Mouse (Mus musculus) lung, adult 2 months (tissue): Measurements from ENCODE around the gene Serping1.

Experiments
- CTCF ChIP-seq: fragments of 200-500 bp; IDR thresholded peaks from 2 replicates; pipeline ENCODE4 v1.5.1; 2011; ENCODE audit warnings: mild to moderate bottlenecking, low read length, control low read depth; ENCODE audit not compliant: insufficient read depth
- POLR2A ChIP-seq: fragments of 200-500 bp; IDR thresholded peaks from 2 replicates; pipeline ENCODE4 v1.6.1; 2011; ENCODE audit warnings: low read depth, mild to moderate bottlenecking, control low read depth, low read length, borderline replicate concordance; ENCODE audit errors: extremely low read depth

DNA sequence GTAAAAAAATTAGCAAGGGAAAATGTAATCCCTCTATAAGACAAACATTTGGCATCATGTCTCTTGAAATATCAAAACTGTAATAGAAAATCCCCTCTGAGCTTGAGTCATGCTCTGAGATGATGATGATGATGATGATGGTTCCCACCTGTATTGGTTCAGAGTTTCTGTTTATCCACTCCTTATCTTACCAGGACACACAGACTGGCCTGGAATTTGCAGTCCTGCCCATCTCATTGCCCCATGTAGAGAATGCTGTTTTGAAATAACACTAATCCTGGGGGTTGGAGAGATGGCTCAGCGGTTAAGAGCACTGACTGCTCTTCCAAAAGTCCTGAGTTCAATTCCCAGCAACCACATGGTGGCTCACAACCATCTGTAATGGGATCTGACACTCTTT lies 42.9 kb downstream of the Serping1 start:
- TF ChIP-seq POLR2A (no peak), CTCF (no peak)
